Mouse (Mus musculus) retina, adult 2 months (tissue): ENCODE data around the gene Tmcc2.

Experiments used
- DNase-seq: peaks from one replicate; pipeline ENCODE4 v3.0.0-alpha.2; 2012; ENCODE audit warnings: low read depth, low spot score

Gene Tmcc2

DNA sequence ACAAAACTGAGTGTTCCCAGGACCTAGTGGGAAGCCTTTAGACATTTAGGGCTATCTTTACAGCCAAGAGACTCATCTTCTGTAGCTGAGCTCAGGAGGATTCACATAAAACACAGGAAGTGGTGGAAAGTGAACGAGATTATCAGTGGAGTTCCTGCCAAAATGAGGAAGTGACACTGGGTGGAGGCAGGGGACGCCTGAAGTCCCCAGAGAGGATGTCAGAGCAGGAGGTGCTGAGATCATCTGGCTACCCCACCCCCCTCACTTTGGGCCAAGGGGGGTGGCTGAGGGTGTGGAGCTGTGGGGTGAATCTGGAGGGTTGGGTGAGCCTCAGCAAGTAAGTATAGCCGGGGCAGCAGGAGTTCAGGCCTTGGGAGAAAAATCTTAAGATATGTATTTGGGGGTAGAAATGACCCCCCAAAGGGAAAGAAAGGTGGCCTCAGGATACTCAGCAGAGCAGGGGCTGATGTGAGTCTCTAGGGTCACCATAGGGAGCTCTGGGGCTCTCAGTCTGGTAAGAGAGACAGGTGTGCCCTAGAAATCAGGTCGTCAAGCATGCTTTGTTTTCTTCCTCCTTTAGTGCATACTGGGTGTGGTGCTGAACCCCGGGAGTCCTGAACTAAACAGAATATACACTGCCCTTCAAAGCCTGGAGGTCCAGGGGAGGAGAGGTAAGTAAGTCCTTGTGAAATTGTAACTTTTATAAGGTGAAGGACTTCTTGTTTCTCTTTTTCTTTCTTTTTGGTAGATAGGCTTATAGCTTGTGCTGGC is 49.2 kb downstream of the Tmcc2 start:
- no peak for DNase-seq

DNA sequence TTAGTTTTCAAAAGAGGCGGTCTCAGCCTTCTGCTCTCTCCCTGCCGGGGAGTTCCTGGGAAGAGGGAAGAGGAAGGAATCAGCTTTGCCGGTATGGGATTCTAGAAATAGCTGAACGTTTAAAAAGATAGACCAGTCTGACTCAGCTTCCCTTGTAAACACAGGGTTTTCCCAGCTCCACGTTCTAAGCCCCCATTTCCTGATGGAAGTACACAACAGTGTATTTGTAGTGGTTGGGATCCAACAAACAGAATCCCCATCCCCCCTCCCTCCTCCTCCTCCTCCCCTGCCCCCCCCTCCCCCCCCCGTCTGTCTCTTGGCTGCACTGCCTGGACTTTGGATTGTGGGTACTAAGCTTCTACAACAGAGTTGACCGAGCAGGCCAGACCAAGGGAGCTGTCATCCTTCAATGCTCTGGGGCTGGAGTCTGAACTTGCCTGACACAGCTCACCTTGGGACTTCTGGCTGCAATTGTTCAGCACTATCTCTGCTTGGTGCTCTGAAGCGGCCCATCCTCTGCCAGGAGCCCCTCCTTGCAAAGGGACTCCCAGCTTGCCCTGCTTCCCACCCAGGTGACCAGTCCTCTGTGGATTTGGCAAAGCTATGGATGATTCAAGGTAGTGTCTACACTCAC is 52.9 kb downstream of the Tmcc2 start:
- DNase-seq = no peak

DNA sequence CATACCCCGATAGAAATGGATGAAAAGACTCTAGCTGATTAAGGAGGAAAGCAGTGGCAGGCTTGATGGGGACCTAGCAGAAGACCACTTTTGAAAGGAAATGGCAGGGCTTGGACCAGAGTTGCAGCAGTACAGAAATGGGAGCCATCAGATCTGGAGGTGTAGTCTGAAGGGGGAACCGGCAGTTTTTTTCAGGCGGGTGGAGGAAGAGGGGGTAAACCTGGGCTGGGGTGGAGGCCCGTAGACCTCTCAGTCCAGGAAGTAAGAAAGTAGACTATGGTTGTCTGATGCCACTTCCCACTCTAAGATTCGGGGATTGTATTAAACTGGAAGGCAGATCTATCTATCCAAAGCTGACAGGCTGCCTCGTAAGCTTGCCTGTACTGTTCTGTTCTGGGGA is 54.2 kb downstream of the Tmcc2 start:
- DNase-seq = no peak

DNA sequence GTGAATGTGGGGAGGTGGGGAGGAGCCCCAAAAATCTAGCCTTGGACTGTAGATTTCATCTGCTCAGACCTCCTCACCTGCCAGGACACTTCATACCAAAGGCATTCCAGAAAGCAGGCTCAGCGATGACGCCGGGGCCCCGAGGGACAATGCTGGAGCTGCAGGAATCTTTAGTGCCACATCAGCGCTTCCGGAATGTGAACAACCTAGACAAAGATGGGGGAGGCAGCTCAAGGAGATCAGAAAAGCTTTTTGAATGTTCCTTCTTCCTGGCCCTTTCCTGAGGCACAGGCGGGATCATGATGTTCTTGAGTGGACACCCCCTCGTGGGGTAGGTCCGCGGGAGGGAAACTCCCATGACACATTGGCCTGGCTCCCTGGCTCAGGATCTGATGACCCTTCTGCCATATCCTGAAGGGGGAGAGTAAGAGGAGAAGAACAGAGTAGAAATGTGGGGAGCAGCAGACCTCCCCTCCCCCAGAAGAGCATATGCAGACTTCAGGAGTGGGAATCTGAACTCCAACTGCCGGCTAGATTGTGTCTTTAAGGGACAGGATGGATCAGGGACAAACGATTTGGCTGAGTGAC is 55.6 kb downstream of the Tmcc2 start:
- DNase-seq = no peak

DNA sequence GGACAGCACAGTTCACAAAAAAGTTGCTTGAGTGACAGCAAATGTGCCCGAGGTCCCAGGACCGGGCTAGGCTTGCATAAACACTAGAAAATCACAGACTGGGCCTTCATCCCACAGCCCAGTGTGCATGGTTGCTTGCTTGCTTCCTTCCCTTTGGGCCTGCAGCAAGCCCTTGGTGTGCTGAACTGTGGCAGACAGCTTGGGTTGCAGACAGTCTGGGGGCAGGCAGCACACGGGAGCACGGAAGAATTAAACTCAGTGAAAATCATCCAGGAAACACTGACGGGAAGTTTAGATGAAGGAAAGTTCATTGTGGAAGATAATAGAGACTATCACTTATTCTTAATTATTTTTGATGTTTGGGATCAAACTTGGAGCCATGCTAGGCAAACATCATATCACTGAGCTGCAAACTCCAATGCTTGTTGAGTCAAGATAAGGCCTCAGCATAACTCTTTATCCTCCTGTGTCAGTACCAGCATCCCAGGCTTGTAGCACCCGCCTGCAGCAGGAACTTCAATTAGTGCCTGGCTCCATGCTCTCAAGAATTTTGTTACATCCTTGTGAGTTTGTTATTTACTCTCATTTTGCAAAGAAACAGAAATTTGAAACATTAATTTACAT is 56.8 kb downstream of the Tmcc2 start:
- no peak for DNase-seq

DNA sequence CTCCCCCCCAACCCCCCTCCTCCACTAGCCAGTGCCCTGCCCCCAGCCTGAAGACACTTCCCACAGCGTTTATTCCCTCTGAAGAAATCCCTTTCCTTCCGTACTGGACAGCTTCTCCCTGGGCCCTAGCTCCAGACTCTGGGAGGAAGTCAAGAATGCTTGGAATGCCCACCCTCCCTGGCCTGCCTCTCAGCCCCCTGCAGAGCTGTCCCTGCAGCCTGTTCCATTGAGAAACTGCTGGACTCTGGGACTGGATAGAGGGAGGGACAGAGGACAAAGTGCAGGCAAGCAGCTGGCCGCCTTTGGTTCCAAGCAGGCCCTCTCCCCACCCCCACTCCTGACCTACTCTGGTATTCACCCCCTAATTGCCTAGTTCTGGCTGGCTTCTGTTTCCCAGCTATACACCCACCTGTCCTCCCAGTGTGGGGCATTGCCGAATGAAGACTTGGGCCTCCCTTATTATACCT is 57.4 kb downstream of the Tmcc2 start:
- no peak for DNase-seq

DNA sequence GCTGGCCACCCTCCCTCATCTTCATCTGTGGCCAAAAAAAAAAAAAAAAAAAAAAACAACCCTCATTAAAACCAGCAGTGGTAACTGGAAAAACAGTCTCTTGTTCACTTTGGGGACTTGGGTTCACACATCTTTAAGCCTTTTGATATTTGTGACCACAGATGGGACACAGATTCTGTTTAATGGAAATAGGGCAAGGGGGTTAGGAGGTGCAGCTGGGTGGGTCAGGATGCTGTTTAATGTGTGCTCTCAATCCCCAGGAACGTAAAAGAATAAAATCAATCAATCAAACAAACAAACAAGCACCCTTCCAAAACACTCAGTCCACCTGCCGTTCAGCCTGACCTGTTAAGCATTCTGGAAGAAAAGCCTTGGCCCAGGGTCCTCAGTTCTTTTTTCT is 57.9 kb downstream of the Tmcc2 start:
- no peak for DNase-seq

DNA sequence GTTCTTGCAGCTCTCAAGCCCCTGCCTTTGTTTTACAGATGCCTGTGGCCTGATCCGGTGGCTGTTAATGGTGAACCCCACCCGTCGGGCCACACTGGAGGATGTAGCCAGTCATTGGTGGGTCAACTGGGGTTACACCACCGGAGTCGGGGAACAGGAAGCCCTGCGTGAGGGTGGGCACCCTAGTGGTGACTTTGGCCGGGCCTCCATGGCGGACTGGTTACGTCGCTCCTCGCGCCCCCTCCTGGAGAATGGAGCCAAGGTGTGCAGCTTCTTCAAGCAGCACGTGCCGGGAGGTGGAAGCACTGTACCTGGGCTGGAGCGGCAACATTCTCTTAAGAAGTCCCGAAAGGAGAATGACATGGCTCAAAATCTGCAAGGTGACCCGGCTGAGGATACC is 59.8 kb downstream of the Tmcc2 start:
- DNase-seq = no peak

DNA sequence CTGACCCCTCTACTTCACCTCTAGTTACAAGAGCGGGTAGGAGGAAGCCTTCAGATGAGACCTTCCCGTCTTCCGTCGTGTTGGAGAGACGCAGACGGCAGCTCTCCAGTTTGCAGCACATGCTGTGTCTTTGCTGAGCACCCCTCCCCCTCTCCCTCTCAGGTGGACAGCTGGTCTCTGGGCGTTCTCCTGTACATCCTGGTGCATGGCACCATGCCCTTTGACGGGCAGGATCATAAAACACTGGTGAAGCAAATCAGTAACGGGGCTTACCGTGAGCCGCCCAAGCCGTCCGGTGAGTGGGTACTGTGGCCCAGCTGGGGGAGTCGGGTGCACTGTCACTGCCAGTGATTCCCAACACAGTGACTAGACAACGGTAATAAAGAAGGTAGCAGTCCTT is 60.7 kb downstream of the Tmcc2 start:
- DNase-seq = no peak

DNA sequence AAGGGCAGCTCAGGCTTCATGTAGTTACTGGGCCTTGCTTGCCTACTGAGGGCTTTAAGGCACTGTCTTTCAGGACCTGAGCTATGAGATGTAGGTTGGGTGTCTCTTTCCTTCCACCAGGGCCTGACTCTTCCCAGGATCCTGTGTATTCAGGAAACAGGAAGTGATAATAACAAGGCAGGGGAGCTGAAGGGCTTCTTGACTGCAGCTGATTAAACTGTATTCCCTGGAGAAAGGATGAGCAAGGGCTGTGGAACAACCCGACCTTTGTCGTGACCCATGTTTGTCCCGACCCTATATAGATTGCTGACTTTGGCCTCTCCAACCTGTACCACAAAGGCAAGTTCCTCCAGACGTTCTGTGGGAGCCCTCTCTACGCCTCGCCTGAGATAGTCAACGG is 61.4 kb downstream of the Tmcc2 start:
- DNase-seq = no peak

DNA sequence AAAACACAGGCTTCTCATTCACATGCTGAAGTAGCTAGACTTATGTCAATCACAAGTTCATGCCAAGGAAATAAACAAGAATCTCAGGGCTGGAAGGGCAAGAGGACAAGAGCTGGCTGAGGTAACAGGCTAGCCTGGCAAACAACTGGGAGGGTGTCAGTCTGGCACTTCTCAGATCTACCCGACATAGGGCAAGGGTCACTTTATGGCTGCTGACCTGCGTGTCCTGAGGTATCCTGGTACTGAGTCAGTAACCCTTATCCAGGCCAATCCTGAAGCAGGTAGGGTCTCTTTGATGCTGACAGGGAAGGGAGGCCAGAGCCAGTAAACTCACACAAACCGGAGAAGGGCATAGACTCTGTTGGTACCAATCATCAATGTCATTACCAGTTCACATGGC is 62.5 kb downstream of the Tmcc2 start:
- DNase-seq = no peak

DNA sequence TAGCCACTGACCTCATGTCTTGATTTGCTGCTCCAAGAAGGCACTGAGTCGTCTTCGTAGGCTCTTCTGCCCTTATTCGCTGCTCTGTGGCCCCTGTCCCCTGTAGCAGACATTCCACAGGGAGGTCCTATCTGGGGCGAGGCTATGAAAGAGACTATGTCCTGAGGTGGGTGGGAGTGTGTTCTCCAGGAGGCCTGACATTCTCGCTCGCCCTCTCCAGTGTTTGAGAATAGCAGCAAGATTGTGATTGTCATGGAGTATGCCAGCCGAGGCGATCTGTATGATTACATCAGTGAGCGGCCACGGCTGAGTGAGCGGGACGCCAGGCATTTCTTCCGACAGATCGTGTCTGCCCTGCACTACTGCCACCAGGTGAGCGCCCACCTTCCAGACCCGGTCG is 63.6 kb downstream of the Tmcc2 start:
- no peak for DNase-seq

DNA sequence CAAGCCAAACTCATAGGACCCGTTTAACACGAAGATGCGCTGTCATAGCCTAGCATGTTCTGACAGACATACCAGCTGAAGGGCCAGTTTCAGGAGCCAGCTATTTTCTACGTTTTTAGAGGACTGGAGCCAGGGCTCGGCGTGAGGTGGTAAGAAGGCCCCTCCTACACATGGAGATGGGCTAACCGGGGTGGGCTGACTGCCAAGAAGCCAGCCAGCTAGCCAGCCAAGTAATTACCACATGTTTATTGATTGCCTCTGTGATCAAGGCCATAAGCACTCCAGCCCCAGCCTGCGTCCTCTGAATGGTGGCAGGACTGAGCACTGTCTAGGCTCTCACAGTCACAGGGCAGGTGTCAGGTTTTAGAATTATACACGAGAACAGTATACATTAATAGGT is 64.3 kb downstream of the Tmcc2 start:
- DNase-seq = no peak

DNA sequence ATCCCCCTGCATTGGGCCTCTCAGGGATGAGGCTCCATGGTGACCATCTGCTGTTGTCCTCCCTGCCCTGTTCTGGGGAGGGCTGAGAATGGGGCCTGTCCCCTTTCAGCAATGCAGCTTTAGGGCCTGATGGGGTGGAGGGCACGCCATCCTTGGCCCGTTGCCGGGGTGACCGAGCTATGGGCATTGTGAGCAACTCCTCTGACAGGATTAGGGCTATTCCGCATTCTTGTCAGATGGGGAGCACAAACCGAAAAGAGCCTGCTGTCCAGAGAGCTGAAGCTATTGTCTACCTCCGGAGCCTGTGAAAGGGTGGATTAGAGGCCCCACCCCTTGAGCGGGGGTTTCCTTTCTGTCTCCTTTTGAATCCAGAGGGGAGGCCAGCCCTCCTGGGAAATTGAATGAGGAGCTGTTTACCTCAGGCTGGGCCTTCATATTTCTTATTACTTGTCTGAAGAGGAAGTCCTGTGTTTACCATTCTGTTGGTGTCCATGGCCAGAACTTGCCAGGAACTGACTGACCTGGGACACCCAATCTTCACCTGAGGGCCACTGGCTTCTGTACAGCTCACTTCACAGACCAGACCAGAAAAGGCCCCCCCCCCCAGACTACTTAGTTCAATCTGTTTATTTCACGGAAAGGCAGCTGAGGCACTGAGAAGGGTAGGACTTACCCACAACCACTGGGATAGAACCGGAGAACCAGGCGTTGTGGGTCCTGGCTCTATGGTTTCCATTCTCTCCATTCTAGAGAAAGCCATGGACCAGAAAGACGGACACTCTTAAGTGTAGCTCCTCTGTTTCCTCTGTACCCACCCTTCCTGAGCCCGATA is 68.2 kb downstream of the Tmcc2 start:
- no peak for DNase-seq

DNA sequence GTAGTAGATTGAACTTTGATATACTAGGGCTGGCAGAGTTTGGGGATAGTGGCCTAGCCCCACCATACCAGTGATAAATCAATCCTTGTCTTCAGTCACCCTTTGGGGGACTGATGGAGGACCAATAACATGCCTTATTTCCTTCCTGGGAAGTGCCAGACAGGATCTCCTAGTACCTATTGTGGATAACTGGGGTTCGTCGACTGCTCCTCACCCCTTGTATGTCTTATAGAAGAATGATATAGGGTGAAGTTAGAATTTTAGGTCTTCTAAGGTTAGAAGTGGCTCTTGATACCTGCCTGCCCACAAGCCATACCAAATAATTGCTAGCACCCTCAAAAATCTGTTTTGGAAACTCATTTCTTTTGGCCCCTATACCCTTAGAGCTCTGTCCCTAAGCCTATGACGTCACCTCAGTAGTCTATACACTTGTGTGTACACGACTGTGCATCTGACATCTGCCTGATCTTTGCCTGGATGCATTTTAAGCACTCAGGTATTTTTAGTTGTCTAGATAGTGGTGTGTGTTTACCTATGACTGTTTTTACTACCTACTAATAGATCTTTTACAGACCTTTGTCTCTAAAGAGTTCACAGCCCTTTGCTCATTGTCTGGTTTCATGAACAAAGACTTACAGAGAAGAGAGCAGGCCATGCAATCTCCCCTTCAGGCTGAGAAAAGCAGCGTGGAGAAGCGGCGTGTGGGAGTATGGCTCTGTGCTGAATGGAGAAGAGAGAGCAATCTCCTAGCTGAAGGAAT is 69.1 kb downstream of the Tmcc2 start:
- no peak for DNase-seq

DNA sequence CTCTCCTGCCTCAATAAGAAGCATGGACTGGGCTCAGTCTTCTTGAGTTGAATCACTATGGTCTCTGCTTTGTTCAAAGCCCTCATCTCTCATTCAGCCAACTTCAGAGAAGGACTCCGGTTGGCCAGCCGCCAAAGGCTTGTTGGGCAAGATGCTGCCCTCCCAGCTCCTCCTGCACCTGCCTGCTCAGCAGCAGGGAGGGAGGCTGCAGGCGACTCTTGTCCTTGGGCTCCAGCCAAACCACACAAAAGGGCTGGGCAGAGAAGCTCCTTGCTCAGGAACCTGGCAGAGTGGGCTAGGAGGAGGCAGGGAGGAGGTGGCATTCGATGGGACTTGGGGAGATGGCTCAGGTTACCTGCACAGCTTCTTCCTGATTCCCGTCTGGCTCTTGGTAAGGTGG is 71.8 kb downstream of the Tmcc2 start:
- no peak for DNase-seq

DNA sequence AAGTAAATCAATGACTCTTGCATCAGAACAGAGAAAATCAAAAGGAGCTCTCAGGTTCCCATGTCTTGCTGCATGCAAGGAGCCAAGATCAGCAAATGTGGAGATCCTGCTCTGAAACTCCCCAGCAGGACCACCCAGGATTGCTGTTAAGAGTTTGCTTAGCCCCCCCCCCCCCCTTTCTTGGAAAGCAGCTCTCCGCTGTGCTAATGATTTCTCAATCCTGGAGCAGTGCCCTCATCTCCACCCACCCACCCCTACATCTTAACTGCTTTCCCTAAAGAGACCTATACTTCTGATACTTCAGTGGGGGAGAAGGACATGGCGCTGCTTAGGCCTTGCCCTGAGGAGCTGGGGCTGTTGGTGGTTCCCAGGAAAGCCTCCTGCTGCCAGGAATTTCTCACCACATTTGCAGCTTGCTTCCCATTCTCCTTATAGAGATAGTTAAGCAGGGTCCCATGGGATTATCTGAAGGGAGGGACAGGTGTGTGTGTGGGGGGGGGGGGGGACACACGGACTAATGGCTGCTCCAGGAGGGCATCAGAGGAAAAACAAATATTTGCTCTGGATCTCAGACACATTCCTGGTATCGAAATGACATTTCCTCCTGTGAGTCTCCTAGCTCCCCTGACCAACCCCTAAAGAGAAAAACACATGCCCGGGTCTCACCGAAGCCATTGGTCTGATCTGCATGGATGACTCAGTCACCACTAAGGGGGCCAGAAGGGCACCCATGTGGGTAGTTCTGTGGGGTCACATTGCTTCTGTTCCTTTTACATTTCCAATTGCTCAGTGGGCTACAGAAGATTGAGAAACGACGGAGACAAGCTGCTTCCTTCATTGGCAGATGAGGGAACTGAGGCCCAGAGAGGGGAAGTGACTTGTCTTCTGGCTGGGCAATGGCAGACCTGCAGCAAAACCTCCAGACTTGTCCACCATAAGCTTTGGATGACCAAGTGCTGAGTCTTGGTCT is 72.9 kb downstream of the Tmcc2 start:
- DNase-seq = no peak

DNA sequence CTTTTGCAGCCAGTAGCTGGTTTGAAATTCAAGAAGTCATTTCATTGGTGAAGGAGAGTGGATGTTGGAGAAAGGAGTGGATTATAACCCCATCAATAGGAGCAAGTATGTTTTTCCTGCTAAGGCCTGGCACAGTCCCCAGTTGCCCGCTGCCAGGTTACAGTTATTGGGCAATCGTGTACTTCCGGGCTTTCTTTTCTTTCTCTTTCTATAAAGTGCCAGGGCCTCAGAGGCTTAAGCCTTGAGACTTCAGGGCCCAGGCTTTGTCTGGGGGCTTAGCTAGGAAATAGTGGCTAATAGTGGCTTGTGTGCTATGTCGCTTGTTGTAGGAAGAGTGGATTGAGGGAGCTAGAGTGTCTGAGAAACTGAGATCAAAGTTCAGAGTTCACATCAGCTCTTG is 73.7 kb downstream of the Tmcc2 start:
- no peak for DNase-seq

DNA sequence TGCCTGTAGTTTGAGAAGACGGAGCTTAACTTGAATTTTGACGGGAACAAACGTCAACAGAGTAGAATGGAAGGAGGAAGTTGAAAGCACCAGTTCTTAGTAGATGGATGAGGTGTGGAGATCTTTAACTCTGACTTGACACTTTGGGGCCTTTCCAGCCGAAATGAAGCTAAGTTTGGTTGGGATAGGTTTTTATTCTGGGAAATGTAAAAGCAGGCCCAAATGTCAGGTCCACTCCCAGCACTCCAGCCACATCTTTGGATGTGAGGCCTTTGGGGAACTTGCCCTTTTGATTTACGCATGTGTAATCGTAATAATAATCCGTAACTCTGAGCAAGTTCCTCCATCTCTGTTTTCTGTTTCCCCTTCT is 74.5 kb downstream of the Tmcc2 start:
- DNase-seq = no peak
